Mouse (Mus musculus): ENCODE data around the gene Pagr1a.

Pagr1a gene

DNA sequence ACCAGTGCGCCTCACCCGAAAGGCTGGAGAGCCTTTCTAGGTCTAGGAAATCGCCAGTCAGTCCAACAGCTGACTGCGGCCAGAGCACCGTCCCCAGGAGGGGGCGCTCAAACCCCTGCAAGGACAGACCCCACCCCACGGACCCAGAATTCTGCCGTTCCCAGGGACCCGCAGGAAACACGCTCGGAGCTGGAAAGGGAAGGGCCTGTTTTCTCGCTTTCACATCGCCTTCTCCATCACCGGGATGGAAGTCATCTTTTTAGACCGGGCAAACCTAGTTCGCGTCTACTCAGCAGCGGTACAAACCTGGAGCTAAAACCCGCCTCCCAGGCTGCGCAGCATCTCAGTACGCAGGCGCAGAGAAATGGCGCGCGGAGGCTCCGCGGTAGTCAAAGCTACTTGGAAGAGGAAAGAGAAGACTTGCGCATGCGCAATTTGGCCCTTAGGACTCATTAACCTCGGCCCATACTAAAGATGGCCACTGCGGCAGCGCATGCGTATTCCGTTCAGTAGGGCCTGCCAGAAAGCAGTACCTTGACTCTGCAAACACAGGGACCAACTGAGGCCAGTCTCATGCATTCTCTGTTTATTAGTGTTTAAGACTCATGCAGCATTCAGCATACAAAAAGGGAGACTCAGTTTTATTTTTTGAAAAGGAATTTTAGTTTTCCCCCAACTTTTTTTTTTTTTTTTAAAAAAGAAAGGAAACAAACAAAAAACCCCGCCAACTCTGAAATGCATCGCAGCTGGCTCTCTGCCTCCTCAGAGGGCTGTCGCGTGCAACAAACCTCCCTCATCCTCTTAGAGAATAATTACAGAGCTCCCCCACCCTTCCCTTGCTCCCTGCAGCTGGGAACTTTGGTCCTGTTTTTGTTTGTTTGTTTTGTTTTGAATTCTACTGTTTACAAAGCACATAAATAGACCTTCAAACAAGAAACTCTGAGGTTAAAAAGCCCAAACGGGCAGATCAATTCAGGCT, at the start of gene Pagr1a:
TSS of gene Pagr1a (minus strand) at position 382 of the 979 bp plus-strand sequence.
- WGBS, result under 1% methylated on average over 39 of the region's 39 CpGs

DNA sequence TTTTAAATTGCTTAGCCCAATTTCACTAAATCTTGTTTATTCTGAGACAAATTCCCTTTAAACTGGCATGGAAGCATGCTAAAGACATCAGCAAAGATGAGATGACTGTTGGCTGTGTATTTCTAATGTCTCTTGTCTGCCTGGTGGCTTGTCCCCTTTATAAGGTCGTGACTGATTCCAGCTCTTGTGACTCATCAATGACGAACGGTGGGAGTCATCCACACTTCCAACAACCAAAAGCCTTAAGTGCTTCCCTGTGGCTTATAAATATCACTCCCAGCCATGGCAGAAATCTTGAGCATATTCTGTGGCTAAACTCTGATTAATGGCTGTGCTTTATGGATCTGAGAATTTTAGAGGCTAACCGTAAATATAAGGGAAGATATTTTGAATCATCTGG, 49.2 kb upstream of the Pagr1a start:
- WGBS, result 60% methylated on average over 4 of the region's 4 CpGs

DNA sequence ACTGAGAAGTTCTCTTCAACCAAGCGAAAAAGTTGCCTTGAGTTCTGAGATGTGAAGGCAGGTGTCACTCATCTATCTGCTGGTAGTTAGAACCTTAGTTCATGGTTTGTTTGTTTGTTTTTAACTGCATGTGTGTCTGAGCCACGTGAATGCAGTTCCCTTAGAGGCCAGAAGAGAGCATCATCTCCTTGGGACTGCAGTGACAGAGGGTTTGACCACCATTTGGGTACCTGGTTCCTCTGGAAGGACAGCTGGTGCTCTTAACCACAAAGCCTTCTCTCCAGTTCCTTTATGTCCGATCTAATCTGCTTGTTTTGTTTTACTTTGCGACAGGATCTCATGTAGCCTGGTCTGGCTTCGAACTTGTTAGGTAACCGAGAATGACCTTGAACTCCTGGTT, 48.4 kb upstream of the Pagr1a start:
- WGBS, result 89% methylated on average over 6 of the region's 6 CpGs

DNA sequence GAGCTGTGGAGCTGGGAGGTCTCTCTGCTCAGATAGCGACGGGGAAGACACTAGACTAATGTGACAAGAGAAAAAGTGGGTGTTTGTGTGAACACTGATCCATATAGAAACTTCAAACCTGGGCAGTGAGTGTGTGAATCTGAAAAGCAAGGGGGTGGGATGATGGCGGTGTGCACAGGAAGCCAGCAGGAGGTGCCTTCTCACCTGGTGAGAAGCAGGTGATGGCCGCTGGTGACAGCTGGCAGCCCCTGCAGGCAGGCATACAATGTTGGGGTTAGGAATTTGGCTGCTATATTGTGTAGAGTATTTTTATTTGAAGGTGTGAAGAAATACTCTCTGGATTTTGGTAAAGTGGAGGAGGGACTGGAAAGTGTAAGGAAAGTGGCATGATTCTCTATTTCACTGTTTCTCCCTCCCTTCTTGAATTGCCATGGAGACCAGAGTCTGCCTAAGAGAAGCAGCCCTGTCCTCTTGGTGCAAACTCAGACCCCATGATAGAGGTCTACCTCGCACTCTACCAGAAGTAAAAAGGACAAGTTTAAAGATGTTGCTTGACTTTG, 38.0 kb upstream of the Pagr1a start:
- 44% methylated on average over 5 of the region's 5 CpGs for WGBS

- WGBS, result under 1% methylated on average over 53 of the region's 53 CpGs
Measured at GRCm38 (mm10) chr7:127041851-127042672, 24.9 kb upstream of the Pagr1a start, which contains the start of gene Kif22. TSS of gene Kif22 (minus strand) at chr7:127042471.

DNA sequence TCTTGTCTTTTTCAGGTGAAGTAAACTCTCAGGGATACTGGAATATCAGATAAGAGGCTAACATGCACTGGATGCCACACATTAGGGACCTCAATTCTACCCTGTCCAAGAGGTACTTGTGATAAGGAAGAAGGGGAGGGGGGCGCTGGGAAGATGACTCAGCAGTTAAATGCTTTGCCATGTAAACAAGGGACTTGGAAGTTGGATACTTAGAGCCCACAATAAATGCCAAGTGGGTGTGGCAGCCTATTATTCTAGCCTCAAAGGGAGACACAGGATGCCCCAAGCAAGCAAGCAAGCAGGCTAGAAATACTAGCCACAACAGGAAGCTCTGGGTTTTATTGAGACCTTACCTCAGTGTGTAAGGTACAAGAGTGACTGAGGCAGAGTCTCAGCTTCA, 14.1 kb upstream of the Pagr1a start:
- WGBS, result 78% methylated on average over 1 of the region's 1 CpGs

DNA sequence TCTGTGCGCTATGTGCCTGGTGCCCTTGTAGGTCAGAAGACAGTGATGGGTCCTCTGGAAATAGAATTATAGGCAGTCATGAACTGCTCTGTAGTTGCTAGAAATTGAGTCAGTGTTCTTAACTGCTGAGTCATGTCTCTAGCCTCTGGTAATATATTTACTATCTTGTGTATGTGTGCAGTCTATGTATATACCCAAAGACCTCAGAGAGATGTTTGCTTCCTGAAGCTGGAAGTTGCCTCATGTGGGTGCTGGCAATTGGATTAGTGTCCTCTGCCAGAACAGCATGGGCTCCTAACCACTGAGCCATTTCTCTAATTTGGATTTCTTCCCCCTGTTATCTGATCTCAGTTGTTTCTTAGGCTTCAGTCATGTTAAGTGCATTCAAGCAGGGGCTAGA, 13.0 kb upstream of the Pagr1a start:
- 64% methylated on average over 1 of the region's 1 CpGs for WGBS

- 30% methylated on average over 8 of the region's 8 CpGs for WGBS
Measured at GRCm38 (mm10) chr7:127027885-127028284, 10.7 kb upstream of the Pagr1a start.

- WGBS, result 1% methylated on average over 53 of the region's 63 CpGs
Measured at GRCm38 (mm10) chr7:127026984-127027726, 10.0 kb upstream of the Pagr1a start, which contains the start of gene Maz. TSS of gene Maz (minus strand) at chr7:127027037.

- 2% methylated on average over 22 of the region's 48 CpGs for WGBS
Measured at GRCm38 (mm10) chr7:127026616-127026983, 9.4 kb upstream of the Pagr1a start.

GRCm38 (mm10) chr7:127026161-127026600, 9.0 kb upstream of the Pagr1a start:
- WGBS, result 1% methylated on average over 45 of the region's 48 CpGs

DNA sequence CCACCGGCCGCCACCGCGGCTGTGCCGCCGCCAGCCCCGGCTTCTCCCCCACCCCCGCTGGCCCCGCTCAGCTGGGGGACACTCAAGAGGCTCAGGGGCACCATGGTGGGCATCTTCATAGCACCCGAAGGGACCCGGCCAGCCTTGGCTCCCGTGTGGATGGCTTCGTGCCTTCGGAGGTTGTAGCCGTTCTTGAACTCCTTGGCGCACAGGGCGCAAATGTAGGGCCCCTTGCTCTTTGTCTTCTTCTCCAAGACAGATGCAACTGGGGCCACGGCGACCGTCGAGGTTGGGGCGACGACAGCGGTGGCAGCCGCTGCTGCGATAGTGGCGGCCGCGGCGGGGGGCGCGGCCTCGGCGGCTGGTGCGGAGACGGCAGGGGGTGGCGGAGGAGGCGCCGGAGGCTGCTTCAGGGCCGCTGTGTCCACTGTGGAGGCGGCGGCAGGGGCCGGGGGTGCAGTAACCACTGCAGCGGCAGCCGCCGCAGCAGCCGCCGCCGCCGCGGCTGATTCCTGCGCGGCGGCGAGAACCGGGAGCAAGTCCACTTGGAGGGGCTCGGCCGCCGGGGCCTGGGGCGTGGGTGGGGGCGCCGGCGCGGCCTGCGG, 8.5 kb upstream of the Pagr1a start:
- WGBS, result under 1% methylated on average over 64 of the region's 65 CpGs

GRCm38 (mm10) chr7:127024755-127025555, 7.8 kb upstream of the Pagr1a start:
- WGBS, result 3% methylated on average over 30 of the region's 30 CpGs

- WGBS, result 18% methylated on average over 19 of the region's 19 CpGs
Measured at GRCm38 (mm10) chr7:127023896-127024690, 6.9 kb upstream of the Pagr1a start.

GRCm38 (mm10) chr7:127023272-127023691, 6.1 kb upstream of the Pagr1a start:
- 64% methylated on average over 13 of the region's 13 CpGs for WGBS

- WGBS, result 55% methylated on average over 7 of the region's 7 CpGs
Measured at GRCm38 (mm10) chr7:127022528-127023271, 5.5 kb upstream of the Pagr1a start.

GRCm38 (mm10) chr7:127021563-127022527, 4.7 kb upstream of the Pagr1a start:
- 52% methylated on average over 5 of the region's 5 CpGs for WGBS

All from cerebral cortex, adult 2 months (tissue).